Mouse (Mus musculus): ENCODE results near the gene Arpc1a.
"Not testable (repeated sequence)": the region's sequence is repeated elsewhere in the genome, so short reads cannot be mapped to it uniquely, and the experiment has no call there.

The Arpc1a gene

GRCm38 (mm10) chr5:145104328-145104727, 20.7 kb downstream of the Arpc1a start:
- DNase-seq (ENCODE audit: low read depth, low spot score), result no peak

GRCm38 (mm10) chr5:145105694-145106275, 22.2 kb downstream of the Arpc1a start:
- peak; percentile 38 for DNase-seq (ENCODE audit: low read depth, low spot score)

- DNase-seq (ENCODE audit: low read depth, low spot score), result no peak
Measured at GRCm38 (mm10) chr5:145110401-145110800, 26.8 kb downstream of the Arpc1a start.

GRCm38 (mm10) chr5:145112566-145112965, 28.9 kb downstream of the Arpc1a start:
- no peak for DNase-seq (ENCODE audit: low read depth, low spot score)

GRCm38 (mm10) chr5:145113416-145113815, 29.8 kb downstream of the Arpc1a start:
- peak; percentile 51 for DNase-seq (ENCODE audit: low read depth, low spot score)

- peak; percentile 82 for DNase-seq (ENCODE audit: low read depth, low spot score)
Measured at GRCm38 (mm10) chr5:145114071-145114605, 30.5 kb downstream of the Arpc1a start, which contains the start of gene Arpc1b. Gene Arpc1b, plus strand, starts transcription at chr5:145114215.

- DNase-seq (ENCODE audit: low read depth, low spot score), result peak; percentile 78
Measured at GRCm38 (mm10) chr5:145114606-145115473, 31.2 kb downstream of the Arpc1a start.

GRCm38 (mm10) chr5:145115736-145116135, 32.1 kb downstream of the Arpc1a start:
- DNase-seq (ENCODE audit: low read depth, low spot score), result peak; percentile 38

GRCm38 (mm10) chr5:145116316-145116715, 32.7 kb downstream of the Arpc1a start:
- peak; percentile 95 for DNase-seq (ENCODE audit: low read depth, low spot score)

GRCm38 (mm10) chr5:145116916-145117315, 33.3 kb downstream of the Arpc1a start:
- DNase-seq (ENCODE audit: low read depth, low spot score), result peak; percentile 87

GRCm38 (mm10) chr5:145118005-145118404, 34.4 kb downstream of the Arpc1a start:
- no peak for DNase-seq (ENCODE audit: low read depth, low spot score)

- DNase-seq (ENCODE audit: low read depth, low spot score), result no peak
Measured at GRCm38 (mm10) chr5:145118461-145118860, 34.8 kb downstream of the Arpc1a start.

GRCm38 (mm10) chr5:145119385-145119784, 35.8 kb downstream of the Arpc1a start:
- DNase-seq (ENCODE audit: low read depth, low spot score), result peak; percentile 62

GRCm38 (mm10) chr5:145120921-145121320, 37.3 kb downstream of the Arpc1a start:
- DNase-seq (ENCODE audit: low read depth, low spot score), result peak; percentile 67

- DNase-seq (ENCODE audit: low read depth, low spot score), result no peak
Measured at GRCm38 (mm10) chr5:145123396-145123795, 39.8 kb downstream of the Arpc1a start.

- no peak for DNase-seq (ENCODE audit: low read depth, low spot score)
Measured at GRCm38 (mm10) chr5:145126580-145126979, 43.0 kb downstream of the Arpc1a start.

GRCm38 (mm10) chr5:145129124-145129523, 45.5 kb downstream of the Arpc1a start:
- peak; percentile 70 for DNase-seq (ENCODE audit: low read depth, low spot score)

- not testable (repeated sequence) for DNase-seq (ENCODE audit: low read depth, low spot score)
Measured at GRCm38 (mm10) chr5:145129773-145130172, 46.1 kb downstream of the Arpc1a start.

- peak; percentile 92 for DNase-seq (ENCODE audit: low read depth, low spot score)
Measured at GRCm38 (mm10) chr5:145130191-145130590, 46.6 kb downstream of the Arpc1a start.

- no peak for DNase-seq (ENCODE audit: low read depth, low spot score)
Measured at GRCm38 (mm10) chr5:145130995-145131394, 47.4 kb downstream of the Arpc1a start.

GRCm38 (mm10) chr5:145133275-145133674, 49.6 kb downstream of the Arpc1a start:
- not testable (repeated sequence) for DNase-seq (ENCODE audit: low read depth, low spot score)

GRCm38 (mm10) chr5:145138836-145139235, 55.2 kb downstream of the Arpc1a start:
- peak; percentile 75 for DNase-seq (ENCODE audit: low read depth, low spot score)
